Mouse (Mus musculus) kidney, embryonic 16.5 days (tissue): ENCODE results near the gene Tfr2. TPM values are rescaled to one million over a fixed set of nuclear protein-coding genes. Genes with fewer than 3 reads are reported as not detected.

Experiments used
- microRNA-seq: library from miRNA; unstranded; fragments of <30 nt; microRNA quantifications from one replicate; pipeline ENCODE4, GENCODE M21; 2016
- polyA plus RNA-seq: library from polyadenylated mRNA; unstranded; fragments of >200 nt; fragmentation: Nextera tagmentation; extraction: Ambion mirVana; gene quantifications from 2 replicates; pipeline ENCODE4 v1.2.1, GENCODE M21; 2015

The Tfr2 gene
- polyA plus RNA-seq, 1 experiment from 2014 or later: 0.57 TPM

Small RNAs within 50 kb of the gene (microRNA-seq; reads per million reads assigned to microRNA genes)
- not detected for gene Mir6418

Other genes with a start within 250 kb of the Tfr2 start
- 16.3 and 16.6 TPM in 2 replicates for gene Slc12a9, start 236.2 kb upstream of the Tfr2 start, polyA plus RNA-seq
- gene Ephb4, start 219.7 kb upstream of the Tfr2 start, polyA plus RNA-seq: 53.7 and 55.3 TPM in 2 replicates
- gene Zan, start 92.8 kb upstream of the Tfr2 start, polyA plus RNA-seq: 0.11 and 0.17 TPM in 2 replicates
- gene Pop7, start 67.3 kb upstream of the Tfr2 start, polyA plus RNA-seq: 51.2 and 53.0 TPM in 2 replicates
- 11.9 and 12.2 TPM in 2 replicates for gene Gigyf1, start 51.3 kb upstream of the Tfr2 start, polyA plus RNA-seq
- gene Epo, start 36.6 kb upstream of the Tfr2 start, polyA plus RNA-seq: 0.24 and 0.36 TPM in 2 replicates
- 358 and 388 TPM in 2 replicates for gene Gnb2, start 36.3 kb upstream of the Tfr2 start, polyA plus RNA-seq
- gene Actl6b, start 16.3 kb upstream of the Tfr2 start, polyA plus RNA-seq: 0.40 and 0.96 TPM in 2 replicates
- 25.2 and 28.6 TPM in 2 replicates for gene Mospd3, start 31.2 kb downstream of the Tfr2 start, polyA plus RNA-seq
- 150 and 156 TPM in 2 replicates for gene Pcolce, start 43.9 kb downstream of the Tfr2 start, polyA plus RNA-seq
- gene Fbxo24, start 59.2 kb downstream of the Tfr2 start, polyA plus RNA-seq: 0.09 and 0.13 TPM in 2 replicates
- 39.5 and 51.8 TPM in 2 replicates for gene Lrch4, start 59.3 kb downstream of the Tfr2 start, polyA plus RNA-seq
- gene Gm20605, start 59.3 kb downstream of the Tfr2 start, polyA plus RNA-seq: 18.4 and 20.9 TPM in 2 replicates
- gene Sap25, start 71.5 kb downstream of the Tfr2 start, polyA plus RNA-seq: 11.7 and 13.3 TPM in 2 replicates
- gene Irs3, start 75.9 kb downstream of the Tfr2 start, polyA plus RNA-seq: 0.94 and 1.4 TPM in 2 replicates
- gene Agfg2, start 114.9 kb downstream of the Tfr2 start, polyA plus RNA-seq: 17.2 and 21.1 TPM in 2 replicates
- 2.1 and 2.2 TPM in 2 replicates for gene Nyap1, start 171.8 kb downstream of the Tfr2 start, polyA plus RNA-seq
- 126 and 129 TPM in 2 replicates for gene Tsc22d4, start 175.9 kb downstream of the Tfr2 start, polyA plus RNA-seq
- gene Ppp1r35, start 209.0 kb downstream of the Tfr2 start, polyA plus RNA-seq: 26.0 and 32.1 TPM in 2 replicates
- 11.0 and 11.2 TPM in 2 replicates for gene Mepce, start 217.8 kb downstream of the Tfr2 start, polyA plus RNA-seq
- gene Zcwpw1, start 218.0 kb downstream of the Tfr2 start, polyA plus RNA-seq: 24.8 and 31.8 TPM in 2 replicates